Mouse (Mus musculus) liver, embryonic 16.5 days (tissue): ENCODE data around the gene Dync2li1. TPM values are rescaled to one million over a fixed set of nuclear protein-coding genes. Genes with fewer than 3 reads are reported as not detected.

Experiments
- ATAC-seq: fragments of 200-750 bp; cut with Nextera tagmentation; 2 replicates; pipeline ENCODE4 v1.8.0; 2017; ENCODE audit warnings: low read depth, mild to moderate bottlenecking, moderate number of reproducible peaks, moderate library complexity
- H3K27ac ChIP-seq: fragments of 300-500 bp; sonication (generic); 2 replicates; pipeline ENCODE4 v1.5.1; 2014; ENCODE audit warnings: mild to moderate bottlenecking, low read length
- H3K27me3 ChIP-seq: fragments of 300-500 bp; sonication (generic); 2 replicates; pipeline ENCODE4 v1.6.1; 2014; ENCODE audit warnings: low read depth, low read length, mixed read lengths; ENCODE audit not compliant: control insufficient read depth, insufficient read depth
- H3K36me3 ChIP-seq: fragments of 300-500 bp; sonication (generic); 2 replicates; pipeline ENCODE4 v1.6.1; 2014; ENCODE audit warnings: mild to moderate bottlenecking; ENCODE audit not compliant: control insufficient read depth, insufficient read depth
- H3K4me1 ChIP-seq: fragments of 300-500 bp; sonication (generic); 2 replicates; pipeline ENCODE4 v1.6.1; 2014; ENCODE audit warnings: low read depth, low read length, mixed read lengths; ENCODE audit not compliant: control insufficient read depth
- H3K4me2 ChIP-seq: fragments of 300-500 bp; sonication (generic); 2 replicates; pipeline ENCODE4 v1.6.1; 2014; ENCODE audit warnings: low read depth, low read length, mixed read lengths
- H3K4me3 ChIP-seq: fragments of 300-500 bp; sonication (generic); 2 replicates; pipeline ENCODE4 v1.5.1; 2014; ENCODE audit warnings: low read depth, mild to moderate bottlenecking, low read length
- H3K9ac ChIP-seq: fragments of 300-500 bp; sonication (generic); 2 replicates; pipeline ENCODE4 v1.6.1; 2014; ENCODE audit warnings: low read depth, low read length
- H3K9me3 ChIP-seq: fragments of 300-500 bp; sonication (generic); replicated peaks from 2 replicates; pipeline ENCODE4 v1.6.1; 2016; ENCODE audit warnings: low read length; ENCODE audit not compliant: control insufficient read depth
- WGBS: fragments of 180-500 bp; shearing (Covaris S2); extraction: QIAGEN DNeasy Blood & Tissue Kit; methylation state at CpG from one replicate; pipeline ENCODE4 v1.1.7; 2014; ENCODE audit not compliant: insufficient replicate concordance; 5-methylcytosine and 5-hydroxymethylcytosine counted together
- polyA plus RNA-seq: library from polyadenylated mRNA; unstranded; fragments of >200 nt; fragmentation: Nextera tagmentation; extraction: Ambion mirVana; gene quantifications from 2 replicates; pipeline ENCODE4 v1.2.1, GENCODE M21; 2015

The Dync2li1 gene
- polyA plus RNA-seq, 1 experiment from 2014 or later: 2.5 TPM

DNA sequence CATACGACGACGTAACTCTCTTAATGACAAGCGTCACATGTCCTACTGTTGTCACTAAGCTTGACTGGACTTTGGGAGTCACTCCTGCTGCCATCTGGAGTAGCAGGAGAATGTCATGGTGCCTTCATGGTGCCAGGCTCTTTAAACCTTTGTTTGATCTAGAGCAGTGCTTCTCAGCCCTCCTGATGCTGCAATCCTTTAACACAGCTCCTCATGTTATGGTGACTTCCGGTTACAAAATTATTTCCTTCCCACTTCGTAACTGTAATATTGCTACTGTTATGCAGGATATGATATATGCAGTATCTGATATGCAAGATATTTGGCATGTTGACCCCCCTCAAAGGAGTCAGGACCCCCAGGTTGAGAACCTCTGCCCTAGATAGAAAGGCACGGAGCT is 7.2 kb upstream of the Dync2li1 start:
- H3K4me2 ChIP-seq: no peak overlapping the region
- H3K4me1 ChIP-seq: no peaks in the 10 kb centered on the region
- WGBS: 69% methylated on average over 7 of the region's 7 CpGs
- H3K36me3 ChIP-seq: no peaks in the 10 kb centered on the region
- ATAC-seq: no peak; the same call in 1 of the 2 replicates
- H3K9me3 ChIP-seq: no peaks in the 10 kb centered on the region
- no peak overlapping the region for H3K27ac ChIP-seq
- no peak overlapping the region for H3K4me3 ChIP-seq
- H3K9ac ChIP-seq: no peak overlapping the region
- no peaks in the 10 kb centered on the region for H3K27me3 ChIP-seq

DNA sequence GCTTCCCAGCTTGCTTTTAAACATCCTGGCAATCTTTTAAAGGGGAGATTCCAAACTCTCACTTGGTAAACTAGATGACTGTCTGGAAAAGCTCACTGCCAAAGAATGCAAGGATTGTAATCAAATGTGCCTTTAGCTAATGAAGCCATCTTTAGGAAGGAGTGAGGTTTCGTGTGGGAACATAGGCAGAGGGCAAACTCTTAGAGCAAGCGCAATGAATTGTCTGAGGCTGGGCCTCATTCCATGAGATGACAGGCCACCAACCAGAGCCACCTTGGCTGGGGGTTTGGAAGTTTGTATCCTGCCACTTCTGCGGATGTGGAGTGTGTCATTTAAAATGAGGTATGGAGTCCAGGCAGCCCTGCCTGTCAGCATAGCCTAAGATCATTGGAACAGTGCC is 6.2 kb upstream of the Dync2li1 start:
- Histone ChIP-seq H3K27me3 (no peaks in the 10 kb centered on the region), H3K9ac (no peak overlapping the region), H3K4me2 (no peak overlapping the region), H3K4me1 (no peaks in the 10 kb centered on the region), H3K4me3 (no peak overlapping the region), H3K27ac (peak overlapping the region; percentile 25; the same call in 1 of the 2 replicates), H3K36me3 (no peaks in the 10 kb centered on the region), H3K9me3 (no peaks in the 10 kb centered on the region)
- WGBS: 50% methylated on average over 3 of the region's 3 CpGs
- no peak for ATAC-seq

DNA sequence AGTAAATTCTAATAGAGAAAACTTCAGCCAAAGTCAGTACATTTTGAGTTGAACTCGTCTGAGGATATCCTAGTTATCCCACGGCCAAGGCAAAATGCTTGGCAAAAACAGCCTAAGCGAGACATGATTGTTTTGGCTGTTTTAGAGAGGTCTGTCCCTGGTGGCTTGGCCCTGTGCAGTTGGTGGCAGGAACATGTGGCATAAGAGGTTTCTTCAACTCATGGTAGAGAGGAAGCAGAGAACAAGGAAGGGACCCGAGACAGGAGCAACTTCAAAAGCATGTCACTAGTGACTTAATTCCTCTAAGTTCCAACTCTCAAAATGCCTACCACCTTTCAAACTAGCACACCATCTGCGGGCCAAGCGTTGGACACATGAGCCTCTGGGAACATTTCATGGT is 5.7 kb upstream of the Dync2li1 start:
- no peak overlapping the region for H3K9ac ChIP-seq

DNA sequence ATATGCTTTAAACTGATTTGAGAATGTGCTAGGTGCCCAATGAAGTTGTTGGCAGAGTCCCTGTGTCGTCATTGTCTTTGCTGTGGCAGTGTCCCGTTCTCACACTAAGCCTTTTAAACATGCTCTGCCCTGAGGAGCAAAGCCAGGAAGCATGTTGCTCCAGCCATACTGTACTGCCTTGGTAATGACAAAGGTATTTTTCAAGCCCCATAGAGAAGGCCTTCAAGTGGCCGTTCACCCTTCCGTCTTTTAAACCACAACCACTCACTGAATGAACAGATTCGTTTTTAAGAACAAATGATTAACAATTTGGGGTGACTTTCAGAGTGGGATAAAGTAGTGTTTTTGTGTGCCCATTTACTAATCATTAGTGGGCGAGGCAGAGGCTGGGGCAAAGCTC is 5.1 kb upstream of the Dync2li1 start:
- no peak overlapping the region for H3K9ac ChIP-seq
- no peaks in the 10 kb centered on the region for H3K4me1 ChIP-seq
- no peaks in the 10 kb centered on the region for H3K36me3 ChIP-seq
- no peak overlapping the region for H3K4me3 ChIP-seq
- no peaks in the 10 kb centered on the region for H3K9me3 ChIP-seq
- H3K4me2 ChIP-seq: no peak overlapping the region
- no peaks in the 10 kb centered on the region for H3K27me3 ChIP-seq
- 56% methylated on average over 6 of the region's 6 CpGs for WGBS
- no peak overlapping the region for H3K27ac ChIP-seq
- no peak for ATAC-seq

More for the DNA sequence above, 5.7 kb upstream of the Dync2li1 start:
- peak overlapping the region; percentile 25; the same call in 1 of the 2 replicates for H3K27ac ChIP-seq
- no peaks in the 10 kb centered on the region for H3K9me3 ChIP-seq
- H3K4me2 ChIP-seq: no peak overlapping the region
- no peak for ATAC-seq
- no peaks in the 10 kb centered on the region for H3K4me1 ChIP-seq
- 58% methylated on average over 6 of the region's 6 CpGs for WGBS
- no peaks in the 10 kb centered on the region for H3K27me3 ChIP-seq
- no peak overlapping the region for H3K4me3 ChIP-seq
- no peaks in the 10 kb centered on the region for H3K36me3 ChIP-seq

DNA sequence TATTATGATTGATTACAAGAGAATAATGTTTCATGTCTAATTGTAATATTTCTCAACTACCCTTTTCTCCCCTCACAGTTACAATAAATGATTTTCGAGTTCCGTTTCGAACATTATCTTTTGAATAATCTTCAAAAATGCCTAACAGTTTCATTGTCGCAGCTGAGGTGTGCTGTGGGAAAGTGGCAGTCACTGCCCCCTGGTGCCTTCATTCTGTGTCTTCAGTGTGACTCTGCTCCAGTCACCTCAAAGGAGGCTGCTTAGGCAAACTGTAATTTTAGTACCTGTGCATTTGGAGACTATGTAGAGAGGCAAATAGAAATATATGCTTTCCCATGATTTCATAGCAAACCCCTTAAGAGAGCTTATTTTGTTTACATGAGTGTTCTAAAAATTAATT is 4.3 kb upstream of the Dync2li1 start:
- H3K4me2 ChIP-seq: no peak overlapping the region
- H3K9me3 ChIP-seq: no peaks in the 10 kb centered on the region
- H3K4me1 ChIP-seq: no peaks in the 10 kb centered on the region; the same call in 1 of the 2 replicates
- H3K36me3 ChIP-seq: no peaks in the 10 kb centered on the region
- no peak overlapping the region for H3K9ac ChIP-seq
- H3K27ac ChIP-seq: no peak overlapping the region
- 50% methylated on average over 4 of the region's 4 CpGs for WGBS
- ATAC-seq: no peak
- no peak overlapping the region for H3K4me3 ChIP-seq
- no peaks in the 10 kb centered on the region for H3K27me3 ChIP-seq

DNA sequence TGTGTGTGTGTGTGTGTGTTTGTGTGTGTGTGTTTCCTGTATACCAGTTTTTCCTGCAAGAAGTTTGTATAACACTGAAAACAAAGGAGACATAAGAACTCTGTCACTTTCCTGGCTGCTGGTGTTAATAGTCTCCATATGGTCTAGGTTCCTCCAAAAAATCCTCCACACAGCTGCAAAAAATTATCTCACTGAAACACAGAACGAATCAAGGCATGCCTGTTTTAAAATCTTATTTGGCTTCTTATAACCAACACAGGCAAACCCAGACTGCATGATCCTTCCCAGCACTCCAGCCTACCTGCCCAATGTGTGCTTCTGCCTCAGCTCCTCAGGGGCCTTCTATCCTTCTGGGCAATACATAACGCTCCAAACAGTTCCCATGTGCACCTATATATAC is 3.4 kb upstream of the Dync2li1 start:
- ATAC-seq: no peak
- no peaks in the 10 kb centered on the region for H3K36me3 ChIP-seq
- H3K4me1 ChIP-seq: no peaks in the 10 kb centered on the region; the same call in 1 of the 2 replicates
- H3K9ac ChIP-seq: no peak overlapping the region
- H3K9me3 ChIP-seq: no peaks in the 10 kb centered on the region
- no peak overlapping the region for H3K4me2 ChIP-seq
- H3K27me3 ChIP-seq: no peaks in the 10 kb centered on the region
- H3K4me3 ChIP-seq: no peak overlapping the region
- H3K27ac ChIP-seq: no peak overlapping the region
- 38% methylated on average over 2 of the region's 2 CpGs for WGBS

DNA sequence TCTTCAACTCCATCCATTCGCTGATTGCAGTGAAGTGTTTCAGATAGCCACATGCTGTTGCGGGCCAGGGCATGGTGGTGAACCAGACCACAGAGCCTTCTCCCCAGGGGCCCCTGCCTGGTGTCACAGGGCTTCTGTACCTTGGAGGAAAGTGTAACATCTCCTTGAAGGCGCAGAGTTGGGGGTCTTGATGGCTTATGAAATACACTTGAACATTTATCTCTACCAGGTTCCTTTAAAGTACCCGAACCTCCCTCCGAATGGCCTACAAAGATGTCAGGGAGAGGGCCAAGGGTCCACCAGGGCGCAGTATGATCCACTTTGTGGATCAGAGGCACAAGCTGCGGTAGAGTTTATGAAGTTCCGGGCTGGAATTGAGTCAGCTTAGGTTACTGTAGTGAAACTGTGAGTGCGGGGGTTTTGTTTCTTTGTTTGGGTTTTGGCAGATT is 585 bp downstream of the Dync2li1 start:
- H3K27me3 ChIP-seq: no peaks in the 10 kb centered on the region
- H3K36me3 ChIP-seq: no peaks in the 10 kb centered on the region
- H3K9ac ChIP-seq: no peak overlapping the region
- ATAC-seq: no peak
- H3K27ac ChIP-seq: no peak overlapping the region
- peak overlapping the region; percentile 72 for H3K4me2 ChIP-seq
- no peaks in the 10 kb centered on the region for H3K9me3 ChIP-seq
- 47% methylated on average over 9 of the region's 9 CpGs for WGBS
- no peaks in the 10 kb centered on the region; the same call in 1 of the 2 replicates for H3K4me1 ChIP-seq
- H3K4me3 ChIP-seq: no peak overlapping the region; the same call in 1 of the 2 replicates

DNA sequence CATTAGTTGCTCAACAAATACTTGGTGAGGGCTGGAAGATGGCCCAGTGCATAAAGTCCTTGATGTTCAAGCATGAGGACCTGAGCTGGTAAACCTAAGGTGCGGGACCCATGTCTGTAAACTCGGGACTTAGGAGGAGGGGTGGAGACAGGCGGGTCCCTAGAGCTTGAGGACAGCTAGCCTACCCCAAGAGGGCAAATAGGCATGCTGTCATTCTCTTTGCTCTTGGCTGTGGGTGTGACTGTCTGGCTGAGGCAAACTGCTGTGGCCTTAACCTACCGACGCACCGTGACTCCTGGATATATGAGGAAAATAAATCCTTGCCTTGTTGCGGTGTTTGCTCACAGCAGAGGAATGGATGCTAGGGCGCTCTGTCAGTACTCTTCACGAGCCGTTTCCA is 1.4 kb downstream of the Dync2li1 start:
- no peak for ATAC-seq
- Histone ChIP-seq H3K36me3 (no peaks in the 10 kb centered on the region), H3K9ac (no peak overlapping the region), H3K27me3 (no peaks in the 10 kb centered on the region), H3K4me1 (no peaks in the 10 kb centered on the region; the same call in 1 of the 2 replicates), H3K4me2 (no peak overlapping the region), H3K4me3 (no peak overlapping the region), H3K27ac (no peak overlapping the region), H3K9me3 (no peaks in the 10 kb centered on the region)
- WGBS: 69% methylated on average over 10 of the region's 10 CpGs

DNA sequence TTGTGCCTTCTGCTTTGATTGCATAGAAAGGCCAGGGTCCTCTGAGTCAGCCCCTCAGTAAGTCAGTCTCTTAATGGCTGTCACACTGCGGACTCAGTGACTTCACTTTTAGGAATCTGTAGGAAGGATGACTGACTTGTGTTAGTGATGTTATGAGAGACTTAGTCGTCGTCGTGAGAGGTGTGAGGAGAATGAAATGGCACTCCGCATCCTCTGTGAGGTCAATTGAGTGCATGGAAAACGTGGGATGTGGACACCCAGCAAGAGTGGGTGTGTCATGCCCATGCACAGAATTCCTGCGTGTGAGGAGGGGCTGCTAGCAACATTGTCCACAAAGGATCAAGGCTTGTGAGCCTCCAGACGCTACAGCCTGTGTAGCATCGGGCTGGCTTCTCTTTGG is 2.3 kb downstream of the Dync2li1 start:
- Histone ChIP-seq H3K27me3 (no peaks in the 10 kb centered on the region), H3K4me1 (no peaks in the 10 kb centered on the region; the same call in 1 of the 2 replicates), H3K4me3 (no peak overlapping the region), H3K27ac (no peak overlapping the region), H3K9me3 (no peaks in the 10 kb centered on the region), H3K9ac (no peak overlapping the region), H3K4me2 (no peak overlapping the region), H3K36me3 (no peaks in the 10 kb centered on the region)
- 73% methylated on average over 9 of the region's 9 CpGs for WGBS
- no peak for ATAC-seq
